Mouse (Mus musculus) activated CD4-positive, CD25-positive, alpha-beta regulatory T cell (primary cell): Measurements from ENCODE around the gene Crebbp. TPM values are rescaled to one million over a fixed set of nuclear protein-coding genes. Genes with fewer than 3 reads are reported as not detected.

Source experiments
- polyA plus RNA-seq, 2 experiments: library from polyadenylated mRNA; unstranded; fragments of 100-300 nt; shearing (Covaris generic); gene quantifications; one replicate each; pipeline ENCODE4 v1.2.1; 2017

Crebbp gene
- polyA plus RNA-seq, result 10 to 100 TPM; 25.5 to 31.7 TPM

DNA sequence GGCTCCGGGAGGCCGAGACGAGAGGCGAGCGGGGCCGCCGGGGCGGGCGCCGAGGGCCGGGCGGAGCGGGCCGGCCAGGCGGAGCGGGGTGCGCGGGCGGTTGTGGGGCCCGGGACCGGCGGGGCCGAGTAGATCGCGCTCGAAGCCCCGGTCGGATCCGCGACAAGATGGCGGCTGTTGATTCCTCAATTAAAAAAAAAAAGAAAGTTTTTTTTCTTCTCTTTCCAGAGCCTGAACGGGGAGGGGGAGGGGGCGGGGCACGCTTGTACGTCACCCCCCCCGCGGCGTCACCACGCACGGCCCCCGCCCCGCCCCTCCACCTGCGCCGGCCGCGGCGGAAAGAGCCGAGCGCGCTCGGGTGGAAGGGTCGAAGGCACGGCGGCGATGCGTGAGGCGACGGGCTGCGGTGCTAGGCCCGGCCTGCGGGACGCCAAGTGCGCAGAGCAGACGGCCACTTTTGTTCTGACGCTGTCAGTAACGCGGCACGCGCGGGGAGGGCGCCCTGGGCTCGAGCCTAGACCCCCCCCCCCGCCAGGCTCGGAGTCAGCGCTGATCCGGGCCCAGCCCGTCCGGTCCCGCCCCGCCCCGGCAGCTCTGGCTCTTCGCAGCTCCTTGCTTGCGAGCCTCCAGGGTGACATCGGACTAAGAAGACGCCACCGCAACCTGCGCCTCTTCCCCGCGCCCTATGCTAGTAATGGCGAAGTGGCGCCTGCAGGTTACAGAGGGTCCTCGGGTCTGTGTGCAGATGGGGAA is at the start of gene Crebbp:
TSS of gene Crebbp (minus strand) at position 199 of the 753 bp plus-strand sequence.

DNA sequence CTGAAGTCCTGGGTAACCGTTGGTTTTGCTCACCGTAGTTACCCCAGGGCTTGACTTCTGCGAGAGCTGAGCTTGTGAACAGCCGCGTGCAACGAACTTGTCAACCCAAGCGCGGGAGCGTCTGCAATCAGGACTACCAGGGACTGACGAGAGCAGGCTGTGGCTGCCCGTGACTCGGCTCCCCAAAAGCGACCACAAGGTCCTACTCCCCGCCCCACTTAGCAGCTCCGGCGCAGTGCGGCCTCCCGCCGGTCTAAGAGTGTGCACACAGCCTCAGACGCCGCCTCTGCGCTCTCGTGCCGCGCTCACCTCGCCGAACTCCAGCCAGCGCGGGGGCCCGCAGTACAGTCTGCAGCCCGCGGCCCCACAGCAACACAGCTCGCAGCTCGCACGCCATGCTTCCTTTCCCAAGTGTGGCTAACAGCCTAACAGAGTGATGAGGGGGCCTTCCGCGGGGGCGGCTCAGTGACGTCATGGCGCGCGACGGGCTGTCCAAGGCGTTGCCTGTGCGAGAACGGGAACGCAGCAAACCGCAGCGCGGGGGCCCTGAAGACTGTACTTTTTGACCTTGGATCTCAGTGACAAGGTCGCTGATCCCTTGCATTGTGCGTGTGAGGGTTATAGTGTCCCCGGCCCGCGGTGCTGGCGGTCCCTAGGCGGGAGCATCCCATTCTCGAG is 136.3 kb downstream of the Crebbp start, which contains the start of gene Trap1:
TSS of gene Trap1 (minus strand) at position 444 of the 678 bp plus-strand sequence.

DNA sequence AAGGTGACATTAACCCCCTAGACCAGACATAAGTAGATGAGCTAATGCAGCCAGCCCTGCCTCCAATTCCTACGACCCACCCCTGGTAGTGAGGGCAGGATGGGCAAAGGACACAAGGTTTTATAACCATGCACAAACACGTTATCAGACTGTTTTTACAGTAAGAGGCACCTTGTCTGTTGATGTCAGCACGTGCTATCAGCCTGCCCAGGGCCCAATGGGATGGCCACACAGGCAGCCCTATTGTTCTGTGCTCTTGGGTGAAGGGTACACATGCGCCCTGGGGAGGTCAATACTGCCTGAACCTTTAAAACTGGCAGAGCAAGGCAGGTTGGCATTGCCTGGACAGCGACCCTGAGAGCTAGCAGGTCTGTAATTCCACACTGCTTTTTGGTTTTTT is 177.0 kb downstream of the Crebbp start, which contains the start of gene Dnase1:
TSS of gene Dnase1 (plus strand) at position 136 of the 400 bp plus-strand sequence.

Other genes with a start within 250 kb of the Crebbp start
- gene Nlrc3, start 237.4 kb downstream of the Crebbp start, polyA plus RNA-seq, result 10 to 100 TPM; 62.3 to 62.9 TPM
- 10 to 100 TPM; 23.3 to 28.5 TPM for gene Slx4, start 210.2 kb downstream of the Crebbp start, polyA plus RNA-seq
- 1 to 10 TPM; 3.0 to 3.9 TPM for gene Dnase1, start 177.1 kb downstream of the Crebbp start, polyA plus RNA-seq
- 10 to 100 TPM; 55.3 to 62.9 TPM for gene Trap1, start 136.2 kb downstream of the Crebbp start, polyA plus RNA-seq
- gene Adcy9, start 206.5 kb upstream of the Crebbp start, polyA plus RNA-seq, result 1 to 10 TPM in 1 of 2 experiments, under 1 TPM in 1; 0.26 to 1.2 TPM